Mouse (Mus musculus) brain, adult 2 months (tissue): ENCODE measurements at regions not wholly inside any gene's neighbourhood (a gene's known extent, or its start where the extent isn't known, plus 50 kb on each side); places are given as distances from the start of the nearest gene placed in this dataset.

Experiments
- DNase-seq: peaks from one replicate; pipeline ENCODE4 v3.0.0; 2011; ENCODE audit warnings: low read depth, low spot score

DNA sequence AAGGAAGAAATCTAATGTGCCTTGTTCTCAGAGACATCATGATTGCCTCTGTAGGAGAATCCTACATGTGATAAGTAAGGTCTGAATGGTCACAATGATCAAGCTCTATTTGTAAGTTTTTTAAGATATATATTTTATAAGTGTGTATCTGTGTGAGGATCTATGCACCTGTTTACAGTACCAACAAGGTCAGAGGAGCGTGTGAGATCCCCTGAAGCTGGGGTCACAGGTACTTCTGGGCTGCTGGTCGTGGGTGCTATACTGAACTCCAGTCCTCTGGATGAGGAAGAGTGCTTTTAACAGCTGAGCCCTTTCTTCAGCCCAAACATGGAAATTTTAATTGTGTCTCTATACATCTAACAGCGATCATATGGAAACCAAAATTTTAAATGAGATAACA lies 181.1 kb upstream of the Topaz1 start:
- DNase-seq, result no peak

- DNase-seq, result peak; percentile 88
Measured at GRCm38 (mm10) chr9:122568691-122569441, 178.3 kb upstream of the Topaz1 start.

DNA sequence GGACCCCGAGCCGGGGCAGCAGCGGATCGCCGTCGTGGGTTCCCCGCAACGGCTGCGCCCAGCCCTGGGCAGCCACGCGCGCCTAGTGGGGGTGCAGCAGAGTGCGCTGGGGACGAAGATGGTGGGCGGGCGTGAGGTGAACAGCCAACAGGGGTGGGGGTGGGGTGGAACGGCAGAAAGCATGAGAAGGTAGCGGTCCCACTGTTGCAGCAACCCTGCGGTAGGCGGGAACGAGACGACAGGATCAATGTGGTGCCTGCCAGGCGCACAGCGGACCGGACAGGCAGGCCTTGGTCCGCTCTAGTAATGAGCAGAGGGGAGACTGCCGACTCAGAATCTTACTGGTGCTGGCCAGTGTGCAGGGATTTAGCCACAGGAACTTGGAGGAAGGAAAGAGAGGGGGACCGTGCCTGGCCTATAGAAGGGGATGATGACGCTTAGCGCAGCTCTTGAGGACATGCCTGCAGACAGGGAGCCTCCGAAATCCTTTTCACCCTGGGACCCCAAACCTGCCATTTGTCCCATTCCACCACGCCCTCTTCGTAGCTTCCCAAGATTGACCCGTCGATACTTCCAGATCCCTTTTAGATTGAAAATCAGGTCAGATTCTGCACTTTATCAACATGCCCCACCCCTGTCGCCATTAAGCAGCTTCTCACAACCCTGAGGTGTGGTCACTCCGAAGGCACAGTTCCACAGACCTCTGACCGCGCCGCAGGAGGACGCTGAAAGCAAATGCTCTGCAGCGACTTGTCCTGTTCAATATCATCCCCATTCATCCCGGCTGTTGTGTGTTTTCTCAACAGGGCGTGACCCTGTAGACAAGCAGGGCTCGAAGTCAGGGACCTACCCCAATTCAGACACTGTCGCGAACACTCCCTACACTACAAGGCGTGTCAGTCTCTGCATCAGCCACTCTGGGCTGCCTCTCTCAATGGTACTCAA lies 177.4 kb upstream of the Topaz1 start:
- no peak for DNase-seq

DNA sequence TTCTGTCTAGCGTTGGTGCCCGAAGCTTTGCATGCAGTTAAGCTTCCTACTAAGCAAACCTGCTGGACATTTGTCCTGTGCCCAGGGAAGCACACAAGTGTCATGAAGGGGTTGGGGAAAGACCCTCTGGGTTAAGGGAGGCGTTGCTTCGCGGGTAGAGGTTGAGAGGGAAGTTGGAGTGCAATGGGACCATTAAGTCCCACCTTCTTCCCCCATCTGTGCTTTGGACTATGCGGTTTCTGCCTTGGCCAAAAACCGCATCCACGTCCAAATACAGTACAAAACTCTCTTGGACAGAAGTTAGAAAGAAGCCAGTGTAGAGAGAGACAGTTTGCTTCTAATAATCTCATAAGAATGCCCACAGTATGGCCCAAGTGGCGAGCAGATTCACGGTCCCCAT lies 176.1 kb upstream of the Topaz1 start:
- DNase-seq, result no peak

DNA sequence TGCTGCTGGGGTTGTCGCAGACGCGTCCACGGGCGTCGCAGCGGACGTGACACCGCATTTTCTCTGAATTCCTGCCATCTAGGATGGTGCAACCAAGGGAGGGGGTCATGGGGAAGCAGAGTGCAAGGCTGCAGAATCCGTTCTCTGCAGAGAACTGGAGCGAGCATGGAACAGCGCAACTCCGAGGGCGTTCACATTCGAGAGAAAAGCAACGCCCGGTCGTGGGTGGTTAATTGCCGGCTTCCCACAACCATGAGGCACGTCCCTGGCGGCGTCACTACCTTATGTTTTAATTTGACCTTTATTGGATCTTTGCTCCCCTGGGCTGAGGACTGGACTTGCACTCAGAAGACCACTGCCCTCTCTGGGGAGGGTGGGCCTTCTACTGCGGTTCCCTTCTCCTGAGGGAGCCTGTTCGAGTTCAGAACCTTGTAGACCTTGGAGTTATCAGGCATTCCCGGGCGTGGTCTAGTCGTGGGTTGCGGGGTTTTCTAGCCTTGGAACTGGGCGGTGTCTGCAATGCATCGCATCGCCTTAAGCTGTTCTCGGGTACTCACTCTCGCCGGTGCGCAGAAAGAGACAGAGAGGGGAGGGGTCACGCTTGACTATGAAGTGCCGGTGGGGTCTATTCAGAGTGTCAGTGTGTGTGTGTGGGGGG lies 175.6 kb upstream of the Topaz1 start:
- DNase-seq, result peak; percentile 82

- DNase-seq, result peak; percentile 96
Measured at GRCm38 (mm10) chr9:122572060-122572835, 174.9 kb upstream of the Topaz1 start.

- DNase-seq, result peak; percentile 44
Measured at GRCm38 (mm10) chr9:122572836-122573267, 174.3 kb upstream of the Topaz1 start.

- peak; percentile 74 for DNase-seq
Measured at GRCm38 (mm10) chr9:122585228-122585627, 161.9 kb upstream of the Topaz1 start.

DNA sequence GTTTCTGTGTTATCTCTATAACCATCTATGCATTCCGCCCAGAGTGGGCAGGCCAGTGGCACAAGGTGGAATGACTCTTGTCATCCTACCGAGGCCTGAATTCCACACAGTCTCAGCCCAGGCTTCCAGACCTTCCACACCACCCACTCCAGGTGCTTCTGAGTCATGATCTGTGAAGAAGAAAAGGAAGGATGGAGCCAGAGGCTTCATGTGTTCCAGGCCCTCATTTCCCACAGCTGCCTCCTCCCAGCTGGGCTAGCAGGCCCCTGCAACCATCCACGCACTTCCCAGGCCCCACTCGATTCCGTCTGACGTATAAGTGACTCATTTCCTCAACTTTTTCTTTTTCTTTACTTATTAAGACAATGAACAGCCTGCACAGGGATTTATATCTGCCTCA lies 160.7 kb upstream of the Topaz1 start:
- DNase-seq, result peak; percentile 84

- DNase-seq, result no peak
Measured at GRCm38 (mm10) chr9:122586986-122587385, 160.2 kb upstream of the Topaz1 start.

DNA sequence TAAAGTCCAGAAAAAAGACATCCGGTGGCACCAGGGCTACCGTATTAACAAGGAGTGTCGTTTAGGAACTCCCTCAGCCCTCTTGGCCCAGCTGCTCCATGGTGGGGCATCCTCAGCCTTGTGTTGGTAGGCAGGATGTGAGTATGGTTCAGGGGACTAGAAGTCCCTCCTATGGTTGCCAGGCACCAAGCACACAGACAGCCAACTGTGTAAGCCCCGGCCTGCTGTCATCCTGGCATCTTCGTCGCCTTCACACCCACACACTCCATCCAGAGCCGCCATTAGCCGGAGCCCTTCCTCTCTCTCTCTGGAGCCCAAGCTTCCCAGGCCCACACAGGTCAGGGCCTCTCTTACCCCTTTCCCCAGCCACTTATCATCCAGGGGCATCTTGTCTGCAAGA lies 158.9 kb upstream of the Topaz1 start:
- DNase-seq, result peak; percentile 50

DNA sequence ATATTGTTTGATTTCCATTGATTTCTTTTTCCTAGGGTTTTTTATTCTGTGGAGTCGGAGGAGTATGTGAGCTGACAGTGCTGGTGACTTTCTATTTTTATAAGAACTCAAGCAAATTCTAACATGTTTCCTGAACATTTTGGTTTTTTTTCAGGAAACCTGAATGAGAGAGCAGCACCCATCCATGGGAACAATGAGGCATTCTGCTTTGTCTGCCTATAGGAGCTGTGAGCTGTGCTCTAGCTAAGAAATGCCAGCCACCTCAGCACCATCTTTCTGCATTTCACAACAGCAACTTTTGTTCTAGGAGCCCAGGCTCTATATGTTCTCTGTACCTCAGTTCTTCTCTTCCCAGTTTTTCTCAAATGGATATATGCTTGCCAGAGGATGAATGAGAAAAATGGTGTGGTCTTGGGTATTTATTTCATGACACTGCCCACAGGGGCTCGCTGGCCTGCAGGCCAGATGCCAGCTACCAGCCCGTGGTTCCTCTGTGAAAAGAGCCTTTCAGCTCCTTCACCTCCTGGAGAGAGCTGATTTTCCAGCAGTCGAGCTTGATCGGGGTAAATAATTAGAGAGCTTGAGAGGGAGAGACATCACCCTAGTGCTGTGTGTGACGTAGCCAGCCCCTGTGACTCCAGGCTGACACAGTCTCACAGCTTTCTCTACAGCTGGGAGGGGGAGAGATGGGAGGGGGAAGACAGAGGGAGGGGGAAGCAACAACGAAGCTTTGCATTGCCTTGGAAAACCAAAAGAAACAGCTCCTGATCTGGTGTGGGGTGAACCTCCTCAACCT lies 154.1 kb upstream of the Topaz1 start:
- DNase-seq, result peak; percentile 84

DNA sequence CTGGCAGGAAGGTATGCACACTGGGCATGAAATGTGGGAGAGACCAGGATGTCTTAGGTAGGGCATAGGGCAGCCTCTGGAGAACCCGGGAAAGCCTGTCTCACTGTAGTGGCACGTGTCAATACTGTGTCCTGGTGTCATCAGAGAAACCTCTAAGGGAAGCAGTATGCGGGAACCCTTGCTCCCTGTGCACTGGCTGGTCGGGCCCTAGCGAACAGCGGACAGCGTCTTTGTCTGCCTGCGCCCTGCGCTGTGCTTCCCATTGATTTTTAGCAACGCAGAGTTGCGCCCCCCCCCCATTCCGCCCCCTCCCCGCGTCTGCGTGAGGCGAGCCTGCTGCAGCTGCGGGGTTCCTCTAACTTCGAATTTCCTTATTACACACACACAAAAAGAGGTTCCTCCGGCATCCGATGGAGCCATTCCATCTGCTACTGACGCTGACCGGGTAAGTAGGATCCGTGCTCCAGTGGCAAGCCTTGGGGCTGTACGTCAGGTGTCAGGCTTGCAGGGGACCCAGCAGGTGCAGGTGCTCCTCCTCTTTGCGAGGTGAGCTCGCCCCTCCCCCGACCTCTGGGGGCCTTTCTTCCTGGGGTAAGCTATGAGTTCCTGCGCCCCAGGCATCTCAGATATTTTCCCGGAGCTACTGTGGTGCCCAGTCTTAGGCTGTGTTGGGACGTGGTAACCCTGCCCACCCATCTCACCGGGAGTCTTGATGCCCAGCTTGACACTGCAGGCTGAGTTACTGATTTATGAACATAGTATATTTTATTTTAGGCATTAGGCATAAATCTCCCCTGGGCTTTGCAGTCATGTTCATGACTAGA lies 151.8 kb upstream of the Topaz1 start:
- DNase-seq, result no peak

DNA sequence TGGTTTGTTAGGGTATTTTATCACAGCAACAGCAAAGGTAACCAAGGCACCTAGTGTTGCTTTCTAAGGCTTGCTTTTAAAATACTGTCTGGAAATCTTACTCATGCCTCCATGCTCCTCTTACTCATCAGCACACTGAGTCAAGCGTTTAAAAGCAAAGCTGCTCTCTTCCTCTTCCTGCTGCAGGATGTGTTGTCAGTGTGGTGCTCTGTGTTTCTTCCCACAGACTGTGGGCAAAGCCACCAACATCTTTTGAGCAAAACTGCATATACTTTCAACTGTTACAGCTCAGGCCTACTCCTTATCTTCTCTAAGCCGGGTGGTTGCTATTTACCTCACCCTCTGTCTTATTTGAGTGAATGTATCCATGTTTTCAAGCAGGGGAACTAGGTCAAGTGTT lies 144.0 kb upstream of the Topaz1 start:
- DNase-seq, result peak; percentile 90

DNA sequence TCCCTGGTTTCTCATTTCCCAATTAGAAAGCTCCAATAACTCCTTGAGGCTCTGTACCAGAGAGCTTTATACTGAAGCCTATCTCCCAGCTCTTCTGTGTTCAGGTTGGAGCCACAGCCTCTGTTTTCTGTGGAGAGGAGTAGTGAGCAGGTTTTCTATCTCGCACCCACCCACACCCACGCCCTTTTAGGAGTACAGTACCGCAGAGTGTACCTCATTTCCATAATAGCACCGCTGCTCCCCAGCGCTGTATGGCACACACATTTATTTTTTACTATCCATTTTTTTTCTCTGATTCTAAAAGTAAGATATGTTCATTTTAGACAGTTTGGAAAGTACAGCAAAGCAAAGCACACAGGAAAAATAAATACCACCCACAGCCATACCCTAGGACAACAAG lies 137.5 kb upstream of the Topaz1 start:
- DNase-seq, result peak; percentile 85

DNA sequence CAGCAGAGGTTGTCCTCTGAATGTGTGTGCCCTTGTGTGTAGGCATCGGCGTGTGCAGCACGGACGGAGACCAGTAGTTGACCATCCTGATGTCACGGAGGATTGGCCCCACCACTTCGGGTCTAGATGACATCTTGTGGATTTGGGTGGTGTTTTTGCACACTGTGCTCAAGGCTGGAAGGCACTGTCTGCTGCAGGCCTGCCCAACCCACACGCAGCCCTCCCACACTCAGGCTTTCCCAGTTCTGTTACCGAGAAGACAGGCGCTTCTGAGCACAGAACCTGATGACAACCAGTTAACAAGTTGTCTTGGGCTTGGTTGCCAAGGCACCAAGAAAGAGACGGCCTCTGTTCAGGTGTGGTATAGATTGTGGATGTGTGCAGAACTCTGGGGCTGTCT lies 136.2 kb upstream of the Topaz1 start:
- DNase-seq, result peak; percentile 90

DNA sequence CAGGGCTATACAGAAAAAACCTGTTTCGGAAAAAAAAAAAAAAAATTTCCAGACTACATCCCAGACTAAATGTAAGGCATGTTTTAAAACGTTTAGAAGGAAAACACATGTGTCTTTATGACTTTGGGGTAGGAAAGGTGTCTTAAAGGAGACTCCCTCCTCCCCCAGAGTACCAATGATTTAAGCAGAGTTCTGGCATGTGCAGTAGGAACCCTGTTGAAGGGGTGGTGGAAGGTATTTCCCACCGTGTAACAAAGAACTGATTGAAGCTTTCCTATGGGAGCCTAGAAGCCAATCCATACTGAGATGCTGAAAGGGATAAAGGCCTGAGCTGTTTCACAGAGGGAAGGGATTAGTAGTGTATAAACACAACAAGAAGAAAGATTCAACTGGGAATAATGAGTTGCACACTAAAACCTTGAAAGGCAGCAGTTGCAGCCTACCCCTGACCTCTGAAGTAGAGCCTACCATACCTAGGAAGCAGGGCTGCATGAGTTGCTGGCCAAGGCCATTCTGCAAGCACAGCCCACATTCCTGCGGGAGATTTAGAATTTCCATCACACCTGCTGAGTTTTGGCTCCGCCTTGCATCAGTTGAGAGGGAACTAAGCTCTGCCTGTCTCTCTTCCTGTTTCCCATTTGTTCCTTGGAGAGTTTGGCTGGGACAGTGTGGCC lies 132.4 kb upstream of the Topaz1 start:
- DNase-seq, result no peak

GRCm38 (mm10) chr9:122615351-122615750 lies 131.8 kb upstream of the Topaz1 start:
- DNase-seq, result no peak

GRCm38 (mm10) chr9:122617793-122618192 lies 129.4 kb upstream of the Topaz1 start:
- DNase-seq, result peak; percentile 73
